Mouse (Mus musculus): ENCODE data around the gene Ttll3.

Ttll3 gene

GRCm38 (mm10) chr6:113458635-113459034 is 69.6 kb downstream of the Ttll3 start:
- no peak for DNase-seq (ENCODE audit: low spot score in 2 of 2)

DNA sequence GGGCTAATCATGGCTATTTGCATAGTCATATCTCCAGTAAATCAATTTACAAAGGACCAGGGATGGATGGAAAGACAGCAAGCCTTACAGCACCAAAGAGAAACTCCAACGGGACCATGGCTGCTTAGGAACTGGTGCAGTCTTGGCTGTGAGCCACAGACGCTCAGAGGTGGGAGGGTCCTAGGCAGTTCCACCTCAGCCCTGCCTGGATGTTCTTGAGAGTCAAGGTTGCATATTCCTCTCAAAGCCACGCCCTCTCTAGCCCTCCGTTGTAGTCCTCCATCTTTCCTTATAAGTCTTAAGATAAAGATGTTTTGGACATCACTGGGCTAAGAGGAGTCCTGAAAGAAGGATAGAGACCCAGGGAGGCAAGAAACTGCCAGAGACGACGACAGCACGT is 75.0 kb downstream of the Ttll3 start:
- DNase-seq (ENCODE audit: low spot score in 2 of 2): no peak

All from frontal cortex, postnatal 10 days (tissue).